Mouse (Mus musculus) MEL (cell line): Measurements from ENCODE around the gene Grid1.

ENCODE experiments used
- CTCF ChIP-seq, 3 experiments: IDR thresholded peaks in 2 of 3; conservative IDR thresholded peaks in 1 of 3; 2 replicates each; pipeline ENCODE4 v1.5.1; 2011 to 2012; ENCODE audit warnings: low read length in 3 of 3, low read depth in 2 of 3, mild to moderate bottlenecking in 2 of 3, improper control_type of control experiment in 1 of 3, inconsistent platforms in 1 of 3, mixed read lengths in 1 of 3, moderate library complexity in 1 of 3; ENCODE audit not compliant: control insufficient read depth in 1 of 3, insufficient read depth in 1 of 3, poor library complexity in 1 of 3, severe bottlenecking in 1 of 3
- EP300 ChIP-seq, 2 experiments: IDR thresholded peaks; 2 replicates each; pipeline ENCODE4 v1.6.1; 2011; ENCODE audit warnings: improper control_type of control experiment in 2 of 2, low read length in 2 of 2, low read depth in 1 of 2, mild to moderate bottlenecking in 1 of 2
- GATA1 ChIP-seq: IDR thresholded peaks from 2 replicates; pipeline ENCODE4 v1.6.1; 2011; ENCODE audit warnings: low read depth, low read length, improper control_type of control experiment
- MXI1 ChIP-seq: IDR thresholded peaks from 2 replicates; pipeline ENCODE4 v1.6.1; 2011; ENCODE audit warnings: mild to moderate bottlenecking, low read depth, low read length, improper control_type of control experiment
- POLR2A ChIP-seq, 2 experiments: IDR thresholded peaks; 2 replicates each; pipeline ENCODE4 v1.6.1; 2011 to 2012; ENCODE audit warnings: low read length in 2 of 2, mild to moderate bottlenecking in 2 of 2, control low read depth in 1 of 2, improper control_type of control experiment in 1 of 2, low read depth in 1 of 2, moderate library complexity in 1 of 2; ENCODE audit not compliant: control insufficient read depth in 1 of 2, insufficient read depth in 1 of 2, poor library complexity in 1 of 2
- TBP ChIP-seq: IDR thresholded peaks from 2 replicates; pipeline ENCODE4 v1.8.0; 2011; ENCODE audit warnings: low read depth, low read length, improper control_type of control experiment
- UBTF ChIP-seq: IDR thresholded peaks from 2 replicates; pipeline ENCODE4 v1.6.1; 2012; ENCODE audit warnings: low read depth, mild to moderate bottlenecking, inconsistent platforms, low read length, improper control_type of control experiment, moderate library complexity, borderline replicate concordance; ENCODE audit not compliant: insufficient read depth

- TF ChIP-seq POLR2A (IDR thresholded peaks at IDR 0.05; ENCODE audit: control insufficient read depth in 1 of 2, insufficient read depth in 1 of 2, low read depth in 1 of 2, low read length in 2 of 2, poor library complexity in 1 of 2) (no peak), CTCF (IDR thresholded peaks at IDR 0.05 in 2 of 3, conservative IDR thresholded peaks at IDR 0.05 in 1 of 3; ENCODE audit: control insufficient read depth in 1 of 3, insufficient read depth in 1 of 3, low read depth in 2 of 3, low read length in 3 of 3, poor library complexity in 1 of 3, severe bottlenecking in 1 of 3) (no peak), TBP (no peak), MXI1 (no peak), UBTF (no peak), EP300 (IDR thresholded peaks at IDR 0.05; ENCODE audit: low read depth in 1 of 2, low read length in 2 of 2) (no peak), GATA1 (no peak)
These were observed 124.6 kb downstream of the Grid1 start for GRCm38 (mm10) chr14:34944390-34944979.
